Mouse (Mus musculus) CH12F3 (cell line): Measurements from ENCODE around the gene Cers1.

ENCODE experiments used
- in situ Hi-C: fragments of 300-500 bp; cut with MboI; formaldehyde crosslinking; loops from 2 replicates; pipeline ENCODE4 v1.14.3; 2020; ENCODE audit warnings: low sequenced_read_pairs

Gene Cers1

GRCm38 (mm10) chr8:70315624-70316510, at the start of gene Cers1:
Gene Cers1 (plus strand): TSS chr8:70315775.
- in situ Hi-C loops, result no loop called here

- in situ Hi-C loops, result no loop called here
Measured at GRCm38 (mm10) chr8:70267674-70268073, 47.9 kb upstream of the Cers1 start.

- in situ Hi-C loops, result no loop called here
Measured at GRCm38 (mm10) chr8:70268311-70268710, 47.3 kb upstream of the Cers1 start.

GRCm38 (mm10) chr8:70268799-70269565, 46.6 kb upstream of the Cers1 start:
- in situ Hi-C loops, result no loop called here

GRCm38 (mm10) chr8:70272949-70273348, 42.6 kb upstream of the Cers1 start:
- in situ Hi-C loops, result no loop called here

- in situ Hi-C loops, result no loop called here
Measured at GRCm38 (mm10) chr8:70274350-70274749, 41.2 kb upstream of the Cers1 start.

- in situ Hi-C loops, result no loop called here
Measured at GRCm38 (mm10) chr8:70276476-70276875, 39.1 kb upstream of the Cers1 start.

- in situ Hi-C loops, result no loop called here
Measured at GRCm38 (mm10) chr8:70278175-70278574, 37.4 kb upstream of the Cers1 start.

- in situ Hi-C loops, result no loop called here
Measured at GRCm38 (mm10) chr8:70279266-70279665, 36.3 kb upstream of the Cers1 start.

- in situ Hi-C loops, result no loop called here
Measured at GRCm38 (mm10) chr8:70281001-70281400, 34.6 kb upstream of the Cers1 start.

GRCm38 (mm10) chr8:70282603-70283135, 32.9 kb upstream of the Cers1 start, which contains the start of gene Homer3:
Gene Homer3 (plus strand): TSS chr8:70282827.
- in situ Hi-C loops, result no loop called here

GRCm38 (mm10) chr8:70283136-70284077, 32.2 kb upstream of the Cers1 start:
- in situ Hi-C loops, result no loop called here

- in situ Hi-C loops, result no loop called here
Measured at GRCm38 (mm10) chr8:70284421-70284820, 31.2 kb upstream of the Cers1 start.

- in situ Hi-C loops, result no loop called here
Measured at GRCm38 (mm10) chr8:70285304-70285703, 30.3 kb upstream of the Cers1 start.

- in situ Hi-C loops, result no loop called here
Measured at GRCm38 (mm10) chr8:70286737-70287136, 28.8 kb upstream of the Cers1 start.

- in situ Hi-C loops, result no loop called here
Measured at GRCm38 (mm10) chr8:70293988-70294405, 21.6 kb upstream of the Cers1 start.

GRCm38 (mm10) chr8:70300881-70301280, 14.7 kb upstream of the Cers1 start:
- in situ Hi-C loops, result no loop called here

GRCm38 (mm10) chr8:70302358-70302890, 13.2 kb upstream of the Cers1 start, which contains the start of the genes Ddx49 and Cope:
Gene Ddx49 (minus strand): TSS chr8:70302489.
Gene Cope (plus strand): TSS chr8:70302518.
- in situ Hi-C loops, result no loop called here

GRCm38 (mm10) chr8:70302901-70303300, 12.7 kb upstream of the Cers1 start:
- in situ Hi-C loops, result no loop called here

GRCm38 (mm10) chr8:70309311-70309710, 6.3 kb upstream of the Cers1 start:
- in situ Hi-C loops, result no loop called here
